Mouse (Mus musculus) MEL (cell line): Measurements from ENCODE around the gene Snx32. TPM values are rescaled to one million over a fixed set of nuclear protein-coding genes. Genes with fewer than 3 reads are reported as not detected.

Experiments used
- DNase-seq: peaks from one replicate; pipeline ENCODE4 v3.0.0; 2011; ENCODE audit warnings: low read depth, low spot score
- H3K27ac ChIP-seq: 2 replicates; pipeline ENCODE4 v1.5.1; 2012; ENCODE audit warnings: low read depth, mild to moderate bottlenecking, control low read depth, low read length, moderate library complexity; ENCODE audit not compliant: control insufficient read depth
- H3K27me3 ChIP-seq, 2 experiments: fragments of 150-350 bp in 1 of 2; sonication (generic) in 1 of 2; 2 replicates each; pipeline ENCODE4 v1.6.1; 2012; ENCODE audit warnings: low read length in 2 of 2, mild to moderate bottlenecking in 2 of 2, improper control_type of control experiment in 1 of 2, moderate library complexity in 1 of 2; ENCODE audit not compliant: insufficient read depth in 2 of 2, control insufficient read depth in 1 of 2
- H3K36me3 ChIP-seq, 2 experiments: 2 replicates each; pipeline ENCODE4 v1.6.1; 2012 to 2014; ENCODE audit warnings: low read length in 2 of 2, improper control_type of control experiment in 1 of 2, inconsistent platforms in 1 of 2, mild to moderate bottlenecking in 1 of 2; ENCODE audit not compliant: insufficient read depth in 2 of 2, control insufficient read depth in 1 of 2
- H3K4me1 ChIP-seq, 2 experiments: fragments of 150-350 bp in 1 of 2; sonication (generic) in 1 of 2; 2 replicates each; pipeline ENCODE4 v1.6.1; 2012; ENCODE audit warnings: low read length in 2 of 2, improper control_type of control experiment in 1 of 2, mild to moderate bottlenecking in 1 of 2; ENCODE audit not compliant: insufficient read depth in 2 of 2, control insufficient read depth in 1 of 2
- H3K4me3 ChIP-seq, 2 experiments: fragments of 150-350 bp in 1 of 2; sonication (generic) in 1 of 2; 2 replicates each; pipeline ENCODE4 v1.5.1; 2012; ENCODE audit warnings: low read depth in 2 of 2, low read length in 2 of 2, mild to moderate bottlenecking in 2 of 2, moderate library complexity in 2 of 2, control low read depth in 1 of 2, improper control_type of control experiment in 1 of 2; ENCODE audit not compliant: control insufficient read depth in 1 of 2, insufficient read depth in 1 of 2
- H3K79me2 ChIP-seq: 2 replicates; pipeline ENCODE4 v1.6.1; 2012; ENCODE audit warnings: mild to moderate bottlenecking, low read length, moderate library complexity; ENCODE audit not compliant: control insufficient read depth, poor library complexity, insufficient read depth
- H3K9ac ChIP-seq: 2 replicates; pipeline ENCODE4 v1.6.1; 2012; ENCODE audit warnings: low read depth, mild to moderate bottlenecking, control low read depth, low read length, moderate library complexity; ENCODE audit not compliant: control insufficient read depth, poor library complexity, severe bottlenecking
- H3K9me3 ChIP-seq: fragments of 150-350 bp; sonication (generic); replicated peaks from 2 replicates; pipeline ENCODE4 v1.6.1; 2012; ENCODE audit warnings: mild to moderate bottlenecking, low read length, improper control_type of control experiment, moderate library complexity; ENCODE audit not compliant: insufficient read depth
- CHD1 ChIP-seq: IDR thresholded peaks from 2 replicates; pipeline ENCODE4 v1.6.1; 2012; ENCODE audit warnings: low read depth, mild to moderate bottlenecking, inconsistent platforms, low read length, improper control_type of control experiment
- CHD2 ChIP-seq: IDR thresholded peaks from 2 replicates; pipeline ENCODE4 v1.6.1; 2011; ENCODE audit warnings: low read length, improper control_type of control experiment
- CTCF ChIP-seq, 3 experiments: IDR thresholded peaks in 2 of 3; conservative IDR thresholded peaks in 1 of 3; 2 replicates each; pipeline ENCODE4 v1.5.1; 2011 to 2012; ENCODE audit warnings: low read length in 3 of 3, low read depth in 2 of 3, mild to moderate bottlenecking in 2 of 3, improper control_type of control experiment in 1 of 3, inconsistent platforms in 1 of 3, mixed read lengths in 1 of 3, moderate library complexity in 1 of 3; ENCODE audit not compliant: control insufficient read depth in 1 of 3, insufficient read depth in 1 of 3, poor library complexity in 1 of 3, severe bottlenecking in 1 of 3
- E2F4 ChIP-seq: IDR thresholded peaks from 2 replicates; pipeline ENCODE4 v1.6.1; 2011; ENCODE audit warnings: low read depth, low read length, improper control_type of control experiment, borderline replicate concordance
- GATA1 ChIP-seq: IDR thresholded peaks from 2 replicates; pipeline ENCODE4 v1.6.1; 2011; ENCODE audit warnings: low read depth, low read length, improper control_type of control experiment
- JUND ChIP-seq: IDR thresholded peaks from 2 replicates; pipeline ENCODE4 v1.6.1; 2011; ENCODE audit warnings: low read depth, mild to moderate bottlenecking, improper control_type of control experiment, low read length
- KAT2A ChIP-seq: conservative IDR thresholded peaks from 2 replicates; pipeline ENCODE4 v1.6.1; 2012; ENCODE audit warnings: low read depth, low read length, improper control_type of control experiment, inconsistent platforms
- MAX ChIP-seq: IDR thresholded peaks from 2 replicates; pipeline ENCODE4 v1.6.1; 2011; ENCODE audit warnings: low read length, improper control_type of control experiment
- MYB ChIP-seq: IDR thresholded peaks from 2 replicates; pipeline ENCODE4 v1.6.1; 2011; ENCODE audit warnings: mild to moderate bottlenecking, low read depth, low read length, improper control_type of control experiment
- MYC ChIP-seq: IDR thresholded peaks from 2 replicates; pipeline ENCODE4 v1.6.1; 2011; ENCODE audit warnings: low read depth, mild to moderate bottlenecking, low read length, improper control_type of control experiment, moderate library complexity
- NELFE ChIP-seq: IDR thresholded peaks from 2 replicates; pipeline ENCODE4 v1.6.1; 2011; ENCODE audit warnings: low read depth, low read length, improper control_type of control experiment
- NRF1 ChIP-seq: IDR thresholded peaks from 2 replicates; pipeline ENCODE4 v1.6.1; 2014; ENCODE audit warnings: low read depth, mild to moderate bottlenecking, inconsistent platforms, low read length, improper control_type of control experiment, moderate library complexity; ENCODE audit not compliant: poor library complexity, insufficient read depth, severe bottlenecking
- RAD21 ChIP-seq: IDR thresholded peaks from 2 replicates; pipeline ENCODE4 v1.6.1; 2011; ENCODE audit warnings: mild to moderate bottlenecking, low read depth, low read length, improper control_type of control experiment
- SIN3A ChIP-seq: IDR thresholded peaks from 2 replicates; pipeline ENCODE4 v1.6.1; 2012; ENCODE audit warnings: low read length, improper control_type of control experiment, inconsistent platforms
- SMC3 ChIP-seq: IDR thresholded peaks from 2 replicates; pipeline ENCODE4 v1.6.1; 2011; ENCODE audit warnings: low read depth, low read length, improper control_type of control experiment
- TAL1 ChIP-seq: IDR thresholded peaks from 2 replicates; pipeline ENCODE4 v1.6.1; 2012; ENCODE audit warnings: mild to moderate bottlenecking, inconsistent platforms, low read length, moderate library complexity, mixed read lengths
- TCF12 ChIP-seq: IDR thresholded peaks from 2 replicates; pipeline ENCODE4 v1.6.1; 2014; ENCODE audit warnings: low read depth, mild to moderate bottlenecking, inconsistent platforms, low read length, improper control_type of control experiment, moderate library complexity
- USF2 ChIP-seq, 2 experiments: IDR thresholded peaks; 2 replicates each; pipeline ENCODE4 v1.6.1; 2011 to 2012; ENCODE audit warnings: improper control_type of control experiment in 2 of 2, low read length in 2 of 2, borderline replicate concordance in 1 of 2, inconsistent platforms in 1 of 2, low read depth in 1 of 2, mild to moderate bottlenecking in 1 of 2; ENCODE audit not compliant: insufficient read depth in 1 of 2
- ZC3H11A ChIP-seq: IDR thresholded peaks from 2 replicates; pipeline ENCODE4 v1.6.1; 2012; ENCODE audit warnings: low read depth, mild to moderate bottlenecking, inconsistent platforms, low read length, improper control_type of control experiment
- polyA plus RNA-seq, 2 experiments: library from polyadenylated mRNA; stranded (reverse) in 1 of 2; unstranded in 1 of 2; fragments of >175 nt in 1 of 2; fragments of >200 nt in 1 of 2; gene quantifications; 2 replicates each; pipeline versions ENCODE4 v1.2.1 to v1.2.4; 2012; ENCODE audit warnings: low replicate concordance in 2 of 2, low read depth in 1 of 2; ENCODE audit not compliant: insufficient read length in 2 of 2, insufficient read depth in 1 of 2, missing spikeins in 1 of 2
- total RNA-seq: library from RNA; depleted of rRNA; stranded (reverse); fragments of 300-350 nt; gene quantifications from 2 replicates; pipeline ENCODE4 v1.2.3, GENCODE M21; 2012

Gene Snx32
- total and polyA plus RNA-seq, 3 experiments = 1.3 to 2.6 TPM; not detected in 1

DNA sequence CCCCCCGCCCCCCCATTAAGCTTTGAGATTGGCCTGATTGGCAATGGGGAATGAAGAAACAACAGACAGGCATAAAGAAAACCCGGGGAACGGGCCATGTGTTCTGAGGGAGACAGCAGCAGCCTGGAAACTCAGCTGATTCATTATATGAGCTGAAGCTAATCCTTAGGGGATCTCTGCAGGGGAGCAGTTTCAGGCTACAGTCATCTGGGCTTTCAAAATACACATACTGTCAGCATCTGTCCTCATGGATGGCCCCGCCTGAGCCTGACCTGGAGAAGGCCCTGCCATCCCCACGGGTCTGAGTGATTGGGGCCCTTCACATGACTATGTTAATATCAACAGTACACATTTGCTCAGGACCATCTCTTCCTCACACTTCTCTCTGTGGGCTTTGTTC, 38.5 kb downstream of the Snx32 start:
- Histone ChIP-seq H3K4me3 (no peak overlapping the region), H3K27me3 (no peaks in the 10 kb centered on the region), H3K9me3 (no peaks in the 10 kb centered on the region), H3K36me3 (peaks cover 0 to 4% of the 10 kb centered on the region in 2 experiments; a peak in 2 of 4 replicates), H3K27ac (no peak overlapping the region), H3K79me2 (no peaks in the 10 kb centered on the region; the same call in 1 of the 2 replicates), H3K9ac (no peak overlapping the region), H3K4me1 (peaks cover 0 to 14% of the 10 kb centered on the region in 2 experiments; a peak in 1 of 4 replicates)
- TF ChIP-seq USF2 (IDR thresholded peaks at IDR 0.05; ENCODE audit: borderline replicate concordance in 1 of 2, insufficient read depth in 1 of 2, low read depth in 1 of 2, low read length in 2 of 2) (no peak), GATA1 (no peak), NRF1 (no peak), CHD2 (no peak), SIN3A (no peak), E2F4 (no peak), NELFE (no peak), KAT2A (no peak), JUND (no peak), SMC3 (no peak), CHD1 (no peak), MAX (no peak), RAD21 (no peak)
- no peak for DNase-seq

DNA sequence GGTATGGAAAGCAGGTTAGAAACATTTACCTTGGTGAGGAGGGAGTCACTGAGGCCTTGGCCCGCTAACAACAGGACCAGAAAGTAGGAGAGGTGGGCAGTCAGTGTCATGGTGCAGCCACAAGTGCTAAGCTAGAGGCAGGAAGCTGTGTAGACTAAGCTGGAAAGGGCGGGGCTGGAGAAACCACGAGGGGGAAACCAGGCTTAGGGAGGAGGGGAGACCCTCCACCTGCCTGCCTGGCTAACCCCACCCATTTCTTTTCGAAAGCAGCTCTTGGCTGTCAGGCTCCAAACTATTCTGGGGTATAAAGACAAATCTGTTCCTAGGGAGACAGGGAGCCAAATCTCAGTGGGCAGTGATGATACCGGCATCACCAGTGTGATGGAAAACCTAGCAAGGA, 42.0 kb downstream of the Snx32 start, which contains the start of gene Ctsw:
Ctsw (minus strand) TSS at position 134 of the 400 bp plus-strand sequence.
- Histone ChIP-seq H3K79me2 (no peaks in the 10 kb centered on the region), H3K9ac (no peak within 1 kb of the TSS), H3K4me1 (peaks cover 0 to 12% of the 10 kb centered on the region in 2 experiments; a peak in 1 of 4 replicates), H3K9me3 (no peaks in the 10 kb centered on the region), H3K27ac (no peak within 1 kb of the TSS)
- no peak for DNase-seq
- no peak for TF ChIP-seq ZC3H11A
- TF ChIP-seq USF2 (IDR thresholded peaks at IDR 0.05; ENCODE audit: borderline replicate concordance in 1 of 2, insufficient read depth in 1 of 2, low read depth in 1 of 2, low read length in 2 of 2) = no peak
- TF ChIP-seq MYB = no peak
- no peak for TF ChIP-seq CTCF (IDR thresholded peaks at IDR 0.05 in 2 of 3, conservative IDR thresholded peaks at IDR 0.05 in 1 of 3; ENCODE audit: control insufficient read depth in 1 of 3, insufficient read depth in 1 of 3, low read depth in 2 of 3, low read length in 3 of 3, poor library complexity in 1 of 3, severe bottlenecking in 1 of 3)
- no peak for TF ChIP-seq MYC
- no peak for TF ChIP-seq TCF12
- TF ChIP-seq SIN3A = no peak
- TF ChIP-seq TAL1 = no peak
- TF ChIP-seq NRF1 = no peak
- TF ChIP-seq, all 39 proteins: peak for 0
- H3K4me3 ChIP-seq = no peak within 1 kb of the TSS
- H3K36me3 ChIP-seq = peaks cover 0 to 4% of the 10 kb centered on the region in 2 experiments; a peak in 2 of 4 replicates
- H3K27me3 ChIP-seq = no peaks in the 10 kb centered on the region
